Mouse (Mus musculus) stomach, postnatal 0 days (tissue): Measurements from ENCODE around the gene Pwwp2a.

Experiments used
- CTCF ChIP-seq: IDR thresholded peaks from 2 replicates; pipeline ENCODE4 v1.5.1; 2016; ENCODE audit warnings: antibody characterized with exemption, low read depth, mild to moderate bottlenecking, moderate library complexity
- EP300 ChIP-seq: optimal IDR thresholded peaks from 2 replicates; pipeline ENCODE3; 2016; ENCODE audit warnings: antibody characterized with exemption

- TF ChIP-seq CTCF: no peak
- TF ChIP-seq EP300: no peak
Observed at GRCm38 (mm10) chr11:43696623-43697022, 14.8 kb downstream of the Pwwp2a start.
